Comparison of ENCODE assay signal across 8 mouse cellular contexts in the genomic region with DNA sequence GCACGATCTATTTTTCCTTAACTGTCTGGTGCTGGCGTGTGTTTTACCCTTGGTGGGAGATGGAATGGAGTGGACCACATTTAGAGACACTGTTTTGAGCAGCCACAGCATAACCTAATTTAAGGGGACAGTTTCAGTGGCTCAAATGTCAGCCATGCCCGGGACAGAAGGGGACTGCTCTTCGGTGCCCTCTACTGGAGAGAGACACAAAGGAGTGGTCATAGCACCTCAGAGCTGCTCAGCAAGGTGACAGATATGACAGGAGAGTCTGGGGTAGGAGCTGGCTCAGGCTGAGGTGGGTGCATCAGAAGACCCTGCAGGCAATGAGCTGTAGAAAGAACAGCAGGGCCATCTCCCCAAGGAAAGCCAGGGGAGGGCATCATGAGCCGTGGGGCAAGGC. TPM values are rescaled to one million over a fixed set of nuclear protein-coding genes. Genes with fewer than 3 reads are reported as not detected.
A peak's percentile ranks its signal among the peaks of the same experiment; 100 is the strongest.
DNase-seq lines count a peak whose midpoint lies in the region; ATAC-seq and TF ChIP-seq lines count a peak whose summit lies in the region.

No protein-coding gene starts in this region.

- 56% methylated on average over 5 of the region's 5 CpGs for WGBS in liver, embryonic 16.5 days (ENCODE audit: insufficient replicate concordance)

- DNase-seq in adrenal gland, adult 2 months = peak; percentile 36
- no peak for DNase-seq in adrenal gland, adult 8-10 months
- DNase-seq in layer of hippocampus, adult 2 months (ENCODE audit: low spot score in 2 of 2) = no peak
- no peak for DNase-seq in layer of hippocampus, postnatal 10 days (ENCODE audit: low spot score in 2 of 2)
- DNase-seq in brain, adult 2 months (ENCODE audit: low read depth, low spot score) = peak; percentile 36
- no peak for DNase-seq in yolk sac, embryonic 10.5 days (ENCODE audit: low spot score)
- no peak for DNase-seq in right cerebral cortex, postnatal 14 days

- peaks cover 38% of the 10 kb centered on the region for H3K4me1 ChIP-seq in liver, embryonic 16.5 days (ENCODE audit: control insufficient read depth, low read depth, low read length)

- TF ChIP-seq CTCF in layer of hippocampus, adult 2 months (conservative IDR thresholded peaks at IDR 0.05) = peak; percentile 80

- H3K4me3 ChIP-seq in layer of hippocampus, adult 2 months = no peak overlapping the region
- H3K4me3 ChIP-seq in liver, embryonic 16.5 days (ENCODE audit: low read depth, low read length) = no peak overlapping the region

- H3K4me2 ChIP-seq in liver, embryonic 16.5 days (ENCODE audit: low read depth, low read length) = no peak overlapping the region

- ATAC-seq in liver, embryonic 16.5 days (ENCODE audit: low read depth) = no peak

- no peak overlapping the region for H3K27ac ChIP-seq in layer of hippocampus, adult 2 months
- peak overlapping the region; percentile 5; the same call in 1 of the 2 replicates for H3K27ac ChIP-seq in liver, embryonic 16.5 days (ENCODE audit: low read length)

- no peaks in the 10 kb centered on the region for H3K9me3 ChIP-seq in liver, embryonic 16.5 days (replicated peaks; ENCODE audit: control insufficient read depth, low read length)

- H3K36me3 ChIP-seq in liver, embryonic 16.5 days (ENCODE audit: control insufficient read depth, insufficient read depth) = 0 out of 2 replicates have a peak, but pooled peaks cover 6% of the 10 kb centered on the region

- H3K9ac ChIP-seq in liver, embryonic 16.5 days (ENCODE audit: low read depth, low read length) = no peak overlapping the region

- no peaks in the 10 kb centered on the region for H3K27me3 ChIP-seq in liver, embryonic 16.5 days (ENCODE audit: control insufficient read depth, insufficient read depth, low read depth, low read length)

RNA-seq across cellular contexts. Expression of gene Rbm19, which starts 15.3 kb away (rescaled TPM):
- 10 to 100 TPM; 24.9 to 27.0 TPM for total RNA-seq in adrenal gland, adult 2 months (2021)
- 13.0 and 14.4 TPM in 2 replicates for polyA plus RNA-seq in adrenal gland, adult 2 months (2012; rRNA removed)
- 10 to 100 TPM; 25.8 to 27.7 (median 27.3) TPM for total RNA-seq in adrenal gland, adult 8-10 months (2022)
- 10 to 100 TPM; 18.9 to 23.3 TPM for total RNA-seq in layer of hippocampus, adult 2 months (2021)
- total RNA-seq in layer of hippocampus, postnatal 10 days (2021) = 10 to 100 TPM; 17.6 to 30.9 TPM
- polyA plus RNA-seq in liver, embryonic 16.5 days (2015; fragmentation: Nextera tagmentation; extraction: Ambion mirVana) = 8.8 and 10.5 TPM in 2 replicates

Comparison
In these comparisons a context has a peak if more than half of its experiments do, and no peak if none do; other contexts are left out.
1. DNase-seq: peak in adrenal gland, adult 2 months (single experiment) and brain, adult 2 months (single experiment); none in adrenal gland, adult 8-10 months (single experiment), layer of hippocampus, adult 2 months (0 of 2), layer of hippocampus, postnatal 10 days (0 of 2), yolk sac, embryonic 10.5 days (single experiment) and right cerebral cortex, postnatal 14 days (single experiment).